Mouse (Mus musculus) ES-CJ7 (cell line): ENCODE measurements around the gene Ugt1a5.

Source experiments
- DNase-seq: peaks from one replicate; pipeline ENCODE4 v3.0.0; 2011; ENCODE audit warnings: low read depth, low spot score

The Ugt1a5 gene

DNA sequence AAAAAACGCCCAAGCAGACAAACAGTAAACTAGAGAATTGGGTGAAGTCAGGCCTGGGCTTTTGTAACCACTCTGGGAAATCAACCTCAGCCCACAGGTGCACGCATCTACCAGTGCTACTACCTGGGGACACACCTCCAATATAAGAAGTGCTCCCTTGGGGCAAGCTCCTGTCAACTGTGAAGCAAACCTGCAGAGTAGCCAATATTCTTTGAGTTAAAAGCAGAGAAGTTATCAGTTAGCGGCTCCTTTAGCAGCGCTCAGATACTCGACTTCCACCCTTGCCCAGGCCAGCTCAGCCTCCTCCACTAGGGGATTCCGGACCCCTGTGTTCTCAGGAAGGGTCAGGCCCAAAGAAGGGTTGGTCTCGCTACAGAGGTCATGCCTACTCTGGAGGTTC is 95.9 kb downstream of the Ugt1a5 start:
- no peak for DNase-seq

DNA sequence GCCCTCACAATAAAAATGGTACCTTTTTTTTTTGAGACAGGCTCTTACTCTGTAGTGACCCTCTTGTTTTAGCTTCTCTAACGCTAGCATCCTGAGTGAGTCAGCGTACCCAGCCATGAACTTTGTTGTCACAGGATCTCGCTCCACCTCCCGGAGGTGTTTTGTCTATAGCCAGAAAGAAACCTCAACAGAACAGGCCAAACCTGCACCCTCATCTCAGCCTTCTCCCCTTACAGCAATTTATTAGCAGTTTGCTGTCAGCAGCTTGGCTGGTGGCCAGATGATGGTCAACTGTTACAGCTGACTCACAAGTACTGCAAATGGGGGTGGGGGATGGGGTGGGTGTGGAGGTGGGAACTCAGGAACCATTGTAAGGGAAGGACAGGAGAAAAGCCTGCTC is 96.4 kb downstream of the Ugt1a5 start:
- peak; percentile 58 for DNase-seq

DNA sequence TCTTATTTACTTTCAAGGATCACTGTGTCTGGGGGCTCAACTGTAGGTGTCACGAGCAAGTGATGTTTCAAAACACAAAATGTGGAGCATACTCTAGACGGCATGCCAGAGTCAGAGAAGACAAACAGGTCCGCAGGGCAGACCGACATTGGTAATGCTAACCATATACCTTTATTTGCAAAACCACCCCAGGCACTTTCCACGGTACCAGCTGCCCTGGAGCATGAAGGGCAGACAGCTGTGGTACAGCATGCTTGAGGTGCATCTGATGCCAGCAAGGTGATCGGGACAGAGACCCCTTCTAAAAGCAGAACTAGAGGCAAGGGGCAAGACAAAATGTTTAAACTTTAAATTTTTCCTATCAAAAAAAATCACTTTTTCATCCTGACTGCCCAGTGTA is 97.1 kb downstream of the Ugt1a5 start:
- no peak for DNase-seq

DNA sequence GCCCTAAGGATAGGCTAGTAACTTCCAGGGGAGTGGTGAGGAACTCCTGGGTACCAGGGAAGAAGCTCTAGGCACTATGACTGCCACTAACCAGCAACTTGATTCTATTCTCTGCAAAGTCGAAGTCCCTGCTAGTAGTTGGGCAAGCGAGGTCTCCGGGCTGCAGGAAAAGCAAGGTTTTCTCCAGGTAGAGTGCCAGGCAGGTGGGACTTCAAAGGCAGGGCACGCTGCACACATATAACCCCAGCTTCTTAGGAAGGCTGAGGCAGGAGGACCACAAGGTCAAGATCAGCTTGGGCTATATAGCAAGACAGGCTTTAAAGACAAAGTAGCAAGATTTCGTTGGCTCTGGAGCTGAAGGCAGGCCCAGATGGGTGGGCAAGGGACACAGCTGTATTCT is 98.0 kb downstream of the Ugt1a5 start:
- DNase-seq = no peak

DNA sequence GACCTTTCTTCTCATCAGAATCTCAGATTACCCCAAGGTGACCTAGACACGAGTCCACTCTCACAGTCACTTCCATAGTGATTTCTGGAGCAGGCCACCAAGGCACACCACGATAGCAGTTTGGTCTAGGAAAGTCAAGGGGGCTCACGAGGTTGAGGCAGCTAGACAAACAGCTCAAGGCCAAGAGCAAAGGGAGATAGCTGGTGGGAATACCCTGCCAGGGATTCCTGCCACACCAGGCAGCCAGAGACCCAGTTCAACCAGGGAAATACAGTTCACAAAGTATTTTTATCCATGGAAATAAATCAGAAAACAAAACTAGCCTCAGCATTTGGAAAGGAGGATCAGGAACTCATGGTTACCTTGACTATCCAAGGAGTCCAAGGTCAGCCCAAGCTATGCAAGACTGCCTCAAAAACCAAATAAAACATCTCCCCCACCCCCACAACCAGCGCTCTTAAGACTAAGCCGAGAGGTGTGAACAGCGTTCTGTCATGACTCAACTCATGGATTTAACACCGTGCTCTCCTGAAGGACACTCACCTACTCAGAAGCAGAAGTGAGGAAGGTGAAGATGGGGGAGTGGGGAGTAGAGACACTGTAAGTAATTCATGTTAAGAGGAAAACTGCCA is 98.5 kb downstream of the Ugt1a5 start:
- DNase-seq = no peak

DNA sequence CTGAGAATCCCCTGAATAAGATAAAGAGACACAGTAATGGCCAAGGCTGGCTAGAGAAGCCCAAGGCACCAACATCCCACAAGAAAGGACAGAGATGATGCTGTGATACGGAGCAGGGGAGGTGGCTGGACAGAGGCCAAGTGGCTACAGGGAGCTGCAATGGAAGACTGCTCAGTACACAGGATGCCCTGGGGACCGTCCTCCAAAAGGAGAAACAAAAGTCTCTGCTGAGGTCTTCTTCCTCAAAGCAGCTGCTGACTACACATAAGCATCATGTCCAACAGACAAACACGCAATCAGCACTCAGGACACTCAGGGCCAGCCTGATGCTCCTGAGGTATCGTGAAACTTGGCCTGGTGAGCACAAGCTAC is 99.0 kb downstream of the Ugt1a5 start:
- no peak for DNase-seq

DNA sequence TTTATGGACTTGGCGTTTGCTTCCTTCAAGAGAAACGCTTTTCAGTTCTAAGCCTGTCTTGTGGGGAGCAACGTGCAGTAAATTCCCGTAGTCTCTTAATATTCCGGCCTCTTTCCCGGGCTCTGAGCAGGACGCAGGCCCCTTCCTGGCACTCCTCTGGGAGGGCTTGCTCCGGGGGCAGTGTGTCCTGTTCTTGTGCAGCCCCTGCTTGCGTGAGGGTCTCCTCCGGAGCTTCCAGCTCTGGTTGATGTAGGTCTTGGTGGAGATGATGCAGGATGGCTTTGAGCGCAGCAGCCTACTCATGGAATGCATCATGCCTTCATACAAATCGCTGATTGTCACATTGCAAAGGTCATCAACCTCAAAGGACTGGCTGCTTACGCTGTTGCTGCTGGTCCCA is 100.3 kb downstream of the Ugt1a5 start:
- no peak for DNase-seq

DNA sequence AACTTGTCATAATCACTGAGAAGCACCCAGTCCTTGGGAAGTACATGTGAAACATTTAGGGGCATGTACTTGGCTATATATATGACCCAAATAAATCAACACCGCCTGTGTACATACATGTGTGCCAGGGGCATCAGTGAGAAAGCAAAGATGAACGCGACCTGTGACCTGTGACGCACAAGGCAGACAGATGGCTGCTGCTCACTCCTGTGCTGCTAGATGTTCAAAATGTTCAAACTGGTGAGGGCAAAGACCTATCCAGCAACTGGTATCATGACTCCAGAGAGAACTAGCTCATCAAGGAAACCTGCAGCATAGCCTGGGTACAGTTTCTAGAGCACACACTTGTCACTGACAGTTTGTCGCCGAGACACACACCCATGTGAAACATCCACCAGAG is 101.7 kb downstream of the Ugt1a5 start:
- DNase-seq = no peak

DNA sequence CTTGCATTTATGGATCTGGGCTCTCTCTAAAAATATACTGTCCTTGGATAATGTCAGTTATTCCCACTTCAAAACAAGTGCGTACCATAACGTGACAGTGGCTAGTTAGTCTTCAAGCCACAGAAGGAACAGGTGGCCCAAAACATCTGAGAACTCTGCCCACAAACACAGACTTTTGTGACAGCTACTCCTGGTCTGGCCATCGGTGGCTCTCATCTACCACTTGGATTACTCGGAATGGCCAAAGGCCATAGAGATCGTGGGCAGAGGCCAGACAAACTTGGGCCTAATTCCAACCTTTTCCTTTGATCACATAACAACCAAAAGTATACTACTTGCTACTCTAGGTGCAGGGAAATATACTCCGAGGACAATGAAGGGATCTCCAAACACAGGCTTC is 102.3 kb downstream of the Ugt1a5 start:
- no peak for DNase-seq
